Comparison of ENCODE assay signal across 8 mouse cellular contexts in genomic region chr13:117550108-117550507, GRCm38 (mm10). TPM values are rescaled to one million over a fixed set of nuclear protein-coding genes. Genes with fewer than 3 reads are reported as not detected.
DNase-seq lines count a peak whose midpoint lies in the region; ATAC-seq and TF ChIP-seq lines count a peak whose summit lies in the region.
"Had no signal": no experiment of that assay in that cellular context is flagged by ENCODE, and none has a peak within 500 bp of the region (broad histone marks: within the 10 kb centered on the region; RNA-seq: fewer than 3 reads in every experiment).

No protein-coding gene starts in this region.

- H3K4me2 ChIP-seq in hindbrain, postnatal 0 days (ENCODE audit: low read depth, low read length): no peak overlapping the region
- no peak overlapping the region for H3K4me2 ChIP-seq in lung, postnatal 0 days (replicated peaks; ENCODE audit: low read depth, low read length)
- H3K4me2 ChIP-seq: liver, embryonic 15.5 days had no signal

- H3K27ac ChIP-seq in testis, adult 2 months (ENCODE audit: control insufficient read depth, insufficient read depth, low read depth, low read length): no peak overlapping the region
- H3K27ac ChIP-seq in hindbrain, postnatal 0 days: no peak overlapping the region
- no peak overlapping the region for H3K27ac ChIP-seq in lung, postnatal 0 days (ENCODE audit: low read length)
- H3K27ac ChIP-seq: liver, embryonic 15.5 days had no signal

- ATAC-seq in hindbrain, postnatal 0 days: peak; percentile 72
- ATAC-seq in lung, postnatal 0 days: no peak

- WGBS in hindbrain, postnatal 0 days: 39% methylated on average over 3 of the region's 3 CpGs
- WGBS in lung, postnatal 0 days: 23% methylated on average over 3 of the region's 3 CpGs

- no peak overlapping the region for H3K9ac ChIP-seq in hindbrain, postnatal 0 days (replicated peaks; ENCODE audit: low read length)
- no peak overlapping the region for H3K9ac ChIP-seq in lung, postnatal 0 days (replicated peaks; ENCODE audit: low read depth)
- H3K9ac ChIP-seq: liver, embryonic 15.5 days had no signal

- no peaks in the 10 kb centered on the region for H3K9me3 ChIP-seq in hindbrain, postnatal 0 days (ENCODE audit: low read length)
- no peaks in the 10 kb centered on the region for H3K9me3 ChIP-seq in lung, postnatal 0 days (ENCODE audit: low read length)
- H3K9me3 ChIP-seq: liver, embryonic 15.5 days had no signal

- no peak for DNase-seq in testis, postnatal 14 days (ENCODE audit: low spot score)
- DNase-seq in adrenal gland, postnatal 36 days: peak; percentile 19 to 38
- peak; percentile 27 for DNase-seq in embryo, embryonic 9.5 days (ENCODE audit: extremely low spot score)
- DNase-seq in hindbrain, postnatal 0 days (ENCODE audit: low spot score): peak; percentile 84
- peak; percentile 40 for DNase-seq in lung, postnatal 0 days (ENCODE audit: low spot score)
- DNase-seq in right cerebral cortex, postnatal 14 days: peak; percentile 48

- TF ChIP-seq CTCF in testis, adult 2 months (IDR thresholded peaks at IDR 0.05; ENCODE audit: control insufficient read depth, insufficient read depth, insufficient replicate concordance, low read depth, low read length): peak; percentile 80; the same call in 1 of the 2 replicates
- TF ChIP-seq CTCF in hindbrain, postnatal 0 days (IDR thresholded peaks at IDR 0.05; ENCODE audit: low read depth): peak; percentile 93
- peak; percentile 76 for TF ChIP-seq CTCF in lung, postnatal 0 days (IDR thresholded peaks at IDR 0.05)

- TF ChIP-seq POLR2A in testis, adult 2 months (IDR thresholded peaks at IDR 0.05; ENCODE audit: control insufficient read depth, low read depth, low read length): no peak

- H3K4me3 ChIP-seq in testis, adult 2 months (ENCODE audit: control insufficient read depth, low read depth, low read length): no peak overlapping the region
- H3K4me3 ChIP-seq in hindbrain, postnatal 0 days (ENCODE audit: low read length): no peak overlapping the region
- no peak overlapping the region for H3K4me3 ChIP-seq in lung, postnatal 0 days (ENCODE audit: low read depth, low read length)
- H3K4me3 ChIP-seq: liver, embryonic 15.5 days had no signal

- H3K27me3 ChIP-seq in testis, adult 2 months (ENCODE audit: control insufficient read depth, insufficient read depth, low read length): no peaks in the 10 kb centered on the region
- H3K27me3 ChIP-seq in hindbrain, postnatal 0 days (ENCODE audit: insufficient read depth, low read length): no peaks in the 10 kb centered on the region
- no peaks in the 10 kb centered on the region for H3K27me3 ChIP-seq in lung, postnatal 0 days (replicated peaks; ENCODE audit: insufficient read depth, low read length)
- H3K27me3 ChIP-seq: liver, embryonic 15.5 days had no signal

- no peaks in the 10 kb centered on the region for H3K36me3 ChIP-seq in testis, adult 2 months (ENCODE audit: control insufficient read depth, insufficient read depth, low read length)
- H3K36me3 ChIP-seq in hindbrain, postnatal 0 days (ENCODE audit: insufficient read depth, low read length): no peaks in the 10 kb centered on the region
- H3K36me3 ChIP-seq in lung, postnatal 0 days (ENCODE audit: insufficient read depth, low read length): no peaks in the 10 kb centered on the region
- H3K36me3 ChIP-seq: liver, embryonic 15.5 days had no signal

- TF ChIP-seq EP300 in lung, postnatal 0 days (IDR thresholded peaks at IDR 0.05): no peak

- no peaks in the 10 kb centered on the region for H3K4me1 ChIP-seq in testis, adult 2 months (ENCODE audit: control insufficient read depth, insufficient read depth, low read length)
- no peaks in the 10 kb centered on the region for H3K4me1 ChIP-seq in hindbrain, postnatal 0 days (ENCODE audit: insufficient read depth, low read length)
- no peaks in the 10 kb centered on the region for H3K4me1 ChIP-seq in lung, postnatal 0 days (ENCODE audit: insufficient read depth, low read depth, low read length)
- H3K4me1 ChIP-seq: liver, embryonic 15.5 days had no signal

RNA-seq across cellular contexts. Expression of gene Hcn1, which starts 52.0 kb away (rescaled TPM):
- 0.26 and 0.37 TPM in 2 replicates for polyA plus RNA-seq in testis, adult 2 months (2012; rRNA removed)
- under 1 TPM; 0.03 TPM for total RNA-seq in adrenal gland, postnatal 36 days (2021)
- total RNA-seq in hindbrain, postnatal 0 days (2014; rRNA removed): 9.8 and 9.9 TPM in 2 replicates
- 2.6 and 2.7 TPM in 2 replicates for polyA plus RNA-seq in hindbrain, postnatal 0 days (2015; fragmentation: Nextera tagmentation; extraction: Ambion mirVana)
- polyA plus RNA-seq in lung, postnatal 0 days (2015; fragmentation: Nextera tagmentation; extraction: Ambion mirVana): 0.07 and 0.19 TPM in 2 replicates
